22 mouse cellular contexts compared by ENCODE assay signal in genomic region chr17:44443460-44443859, GRCm38 (mm10).
DNase-seq lines count a peak whose midpoint lies in the region; ATAC-seq and TF ChIP-seq lines count a peak whose summit lies in the region.
"Had no signal": no experiment of that assay in that cellular context is flagged by ENCODE, and none has a peak within 500 bp of the region (broad histone marks: within the 10 kb centered on the region; RNA-seq: fewer than 3 reads in every experiment).

No protein-coding gene starts in this region.

- intact Hi-C loops in heart, postnatal 10 days (cut with DNase I): no loop called here

- ATAC-seq in kidney, postnatal 0 days (replicated peaks; ENCODE audit: low FRiP score, low read depth): no peak
- no peak for ATAC-seq in limb, embryonic 14.5 days (ENCODE audit: low FRiP score, low read depth)
- ATAC-seq: forebrain, postnatal 0 days; intestine, embryonic 15.5 days; midbrain, embryonic 16.5 days had no signal

- H3K36me3 ChIP-seq in kidney, postnatal 0 days (ENCODE audit: insufficient read depth, low read length): no peaks in the 10 kb centered on the region
- H3K36me3 ChIP-seq in limb, embryonic 14.5 days (ENCODE audit: control insufficient read depth, insufficient read depth, low read length): no peaks in the 10 kb centered on the region
- H3K36me3 ChIP-seq: forebrain, embryonic 10.5 days; intestine, embryonic 15.5 days; limb, embryonic 15.5 days; liver, embryonic 15.5 days had no signal

- no peak for TF ChIP-seq POLR2A in limb, embryonic 14.5 days (IDR thresholded peaks at IDR 0.05; ENCODE audit: borderline replicate concordance, extremely low read depth, insufficient read depth, insufficient read length)

- no peaks in the 10 kb centered on the region for H3K27me3 ChIP-seq in kidney, postnatal 0 days (ENCODE audit: insufficient read depth, low read length)
- no peaks in the 10 kb centered on the region for H3K27me3 ChIP-seq in limb, embryonic 14.5 days (ENCODE audit: control insufficient read depth, insufficient read depth, low read length)
- H3K27me3 ChIP-seq: intestine, embryonic 15.5 days; liver, embryonic 15.5 days had no signal

- H3K9ac ChIP-seq in kidney, postnatal 0 days (ENCODE audit: low read depth, low read length): no peak overlapping the region
- no peak overlapping the region for H3K9ac ChIP-seq in limb, embryonic 14.5 days (ENCODE audit: low read depth, low read length, severe bottlenecking)
- H3K9ac ChIP-seq: forebrain, postnatal 0 days; intestine, embryonic 15.5 days; limb, embryonic 15.5 days; liver, embryonic 15.5 days had no signal

- no peak overlapping the region for H3K27ac ChIP-seq in kidney, postnatal 0 days
- no peak overlapping the region for H3K27ac ChIP-seq in limb, embryonic 14.5 days (replicated peaks; ENCODE audit: low read depth, low read length)
- H3K27ac ChIP-seq: forebrain, embryonic 10.5 days; intestine, embryonic 15.5 days; limb, embryonic 15.5 days; liver, embryonic 15.5 days had no signal

- H3K4me3 ChIP-seq in kidney, postnatal 0 days (replicated peaks; ENCODE audit: low read depth, low read length): no peak overlapping the region
- no peak overlapping the region for H3K4me3 ChIP-seq in limb, embryonic 14.5 days (replicated peaks; ENCODE audit: low read length)
- H3K4me3 ChIP-seq: forebrain, embryonic 10.5 days; intestine, embryonic 15.5 days; limb, embryonic 15.5 days; liver, embryonic 15.5 days; myocyte had no signal

- DNase-seq in heart, postnatal 10 days: peak; percentile 33 to 49
- DNase-seq in heart, adult 8-10 months (ENCODE audit: low spot score): no peak
- DNase-seq in kidney, postnatal 0 days (ENCODE audit: low spot score): peak; percentile 28
- no peak for DNase-seq in kidney, adult 9 months
- peak; percentile 34 for DNase-seq in embryo, embryonic 11 days
- peak; percentile 15 for DNase-seq in limb, embryonic 14.5 days (ENCODE audit: low spot score)
- no peak for DNase-seq in ovary, postnatal 36 days (ENCODE audit: low spot score)
- no peak for DNase-seq in layer of hippocampus, postnatal 36 days
- DNase-seq: adrenal gland, adult 2 months; cerebellum, adult 11-12 months; cerebellum, postnatal 14 days; forebrain, postnatal 0 days; gastrocnemius, postnatal 25 days; heart, postnatal 36 days; kidney, adult 8-10 months; lung, postnatal 4 days had no signal

- no peaks in the 10 kb centered on the region for H3K9me3 ChIP-seq in kidney, postnatal 0 days (replicated peaks; ENCODE audit: low read length)
- no peaks in the 10 kb centered on the region for H3K9me3 ChIP-seq in limb, embryonic 14.5 days (ENCODE audit: control insufficient read depth, low read length)
- H3K9me3 ChIP-seq: forebrain, embryonic 10.5 days; intestine, embryonic 15.5 days; limb, embryonic 15.5 days; liver, embryonic 15.5 days had no signal

- no peak overlapping the region for H3K4me2 ChIP-seq in kidney, postnatal 0 days (ENCODE audit: low read length)
- H3K4me2 ChIP-seq in limb, embryonic 14.5 days (replicated peaks; ENCODE audit: low read depth, low read length, severe bottlenecking): no peak overlapping the region
- H3K4me2 ChIP-seq: intestine, embryonic 15.5 days; limb, embryonic 15.5 days; liver, embryonic 15.5 days had no signal

- no peaks in the 10 kb centered on the region for H3K4me1 ChIP-seq in kidney, postnatal 0 days (replicated peaks; ENCODE audit: insufficient read depth, low read length)
- no peaks in the 10 kb centered on the region for H3K4me1 ChIP-seq in limb, embryonic 14.5 days (ENCODE audit: control insufficient read depth, insufficient read depth, low read length)
- H3K4me1 ChIP-seq: forebrain, embryonic 10.5 days; intestine, embryonic 15.5 days; limb, embryonic 15.5 days; liver, embryonic 15.5 days had no signal

- TF ChIP-seq CTCF in kidney, postnatal 0 days (IDR thresholded peaks at IDR 0.05; ENCODE audit: low read depth): no peak

- WGBS in kidney, postnatal 0 days: 41% methylated on average over 11 of the region's 11 CpGs
- 63% methylated on average over 11 of the region's 11 CpGs for WGBS in limb, embryonic 14.5 days

Comparison
In these comparisons a context has a peak if more than half of its experiments do, and no peak if none do; other contexts are left out.
1. DNase-seq: peak in heart, postnatal 10 days (2 of 2), kidney, postnatal 0 days (single experiment), embryo, embryonic 11 days (single experiment) and limb, embryonic 14.5 days (single experiment); none in heart, adult 8-10 months (single experiment), kidney, adult 9 months (single experiment), ovary, postnatal 36 days (single experiment) and layer of hippocampus, postnatal 36 days (0 of 2).